Mouse (Mus musculus): ENCODE data around the gene Tas1r3. TPM values are rescaled to one million over a fixed set of nuclear protein-coding genes. Genes with fewer than 3 reads are reported as not detected.

The Tas1r3 gene
- total and polyA plus RNA-seq, 3 experiments, result 0.62 to 54.9 (median 1.1) TPM

GRCm38 (mm10) chr4:155831205-155831766 lies 31.9 kb downstream of the Tas1r3 start, which contains the start of gene Aurkaip1:
Aurkaip1 (plus strand) TSS chr4:155831272.
- peaks cover 0 to 10% of the 10 kb centered on the region in 2 experiments; a peak in 1 of 4 replicates for H3K4me1 ChIP-seq (ENCODE audit: control insufficient read depth in 1 of 2, insufficient read depth in 2 of 2, low read length in 2 of 2)
- H3K9me3 ChIP-seq (replicated peaks; ENCODE audit: insufficient read depth, low read length), result no peaks in the 10 kb centered on the region
- peak; percentile 98 for DNase-seq (ENCODE audit: low read depth, low spot score)
- H3K36me3 ChIP-seq (ENCODE audit: control insufficient read depth in 1 of 2, insufficient read depth in 2 of 2, low read length in 2 of 2), result peaks cover 0 to 7% of the 10 kb centered on the region in 2 experiments; a peak in 2 of 4 replicates
- H3K79me2 ChIP-seq (ENCODE audit: control insufficient read depth, insufficient read depth, low read length, poor library complexity), result peaks cover 15% of the 10 kb centered on the region
- peak within 1 kb of the TSS; percentile 84 to 90 for H3K4me3 ChIP-seq (ENCODE audit: control insufficient read depth in 1 of 2, insufficient read depth in 1 of 2, low read depth in 2 of 2, low read length in 2 of 2)
- H3K27me3 ChIP-seq (ENCODE audit: control insufficient read depth in 1 of 2, insufficient read depth in 2 of 2, low read length in 2 of 2), result no peaks in the 10 kb centered on the region
- H3K27ac ChIP-seq (ENCODE audit: control insufficient read depth, low read depth, low read length), result peak within 1 kb of the TSS; percentile 93
- TF ChIP-seq E2F4 (IDR thresholded peaks at IDR 0.05; ENCODE audit: borderline replicate concordance, low read depth, low read length), result 0 out of 2 replicates have a peak, but pooled peaks have one; percentile 26
- TF ChIP-seq ZMIZ1 (IDR thresholded peaks at IDR 0.05; ENCODE audit: low read depth, low read length), result no peak; the same call in 1 of the 2 replicates
- no peak for TF ChIP-seq CHD2 (IDR thresholded peaks at IDR 0.05; ENCODE audit: low read length)
- TF ChIP-seq MEF2A (IDR thresholded peaks at IDR 0.05; ENCODE audit: extremely low read depth, insufficient replicate concordance, low read depth, low read length, poor library complexity, severe bottlenecking), result no peak
- no peak for TF ChIP-seq ZKSCAN1 (IDR thresholded peaks at IDR 0.05; ENCODE audit: low read depth, low read length)
- peak; percentile 75 for TF ChIP-seq TCF12 (IDR thresholded peaks at IDR 0.05; ENCODE audit: low read depth, low read length)
- TF ChIP-seq MYC (IDR thresholded peaks at IDR 0.05; ENCODE audit: low read depth, low read length), result peak; percentile 85; the same call in 1 of the 2 replicates
- TF ChIP-seq MXI1 (IDR thresholded peaks at IDR 0.05; ENCODE audit: low read depth, low read length), result peak; percentile 82
- 0 out of 2 replicates have a peak, but pooled peaks have one; percentile 50 for TF ChIP-seq UBTF (IDR thresholded peaks at IDR 0.05; ENCODE audit: borderline replicate concordance, insufficient read depth, low read depth, low read length)
- peak; percentile 42; the same call in 1 of the 2 replicates for TF ChIP-seq RCOR1 (IDR thresholded peaks at IDR 0.05; ENCODE audit: low read depth, low read length)
- no peak for TF ChIP-seq MAFK (IDR thresholded peaks at IDR 0.05; ENCODE audit: borderline replicate concordance, low read depth, low read length)
- TF ChIP-seq POLR2A (IDR thresholded peaks at IDR 0.05; ENCODE audit: control insufficient read depth in 1 of 2, insufficient read depth in 1 of 2, low read depth in 1 of 2, low read length in 2 of 2, poor library complexity in 1 of 2), result peak; percentile 66 to 84
- TF ChIP-seq MAX (IDR thresholded peaks at IDR 0.05; ENCODE audit: low read length), result no peak; the same call in none of the 2 replicates
- TF ChIP-seq NELFE (IDR thresholded peaks at IDR 0.05; ENCODE audit: low read depth, low read length), result peak; percentile 88
- 0 out of 2 replicates have a peak, but pooled peaks have one; percentile 23 for TF ChIP-seq NRF1 (IDR thresholded peaks at IDR 0.05; ENCODE audit: insufficient read depth, low read depth, low read length, poor library complexity, severe bottlenecking)
- peak; percentile 79 for TF ChIP-seq TBP (IDR thresholded peaks at IDR 0.05; ENCODE audit: low read depth, low read length)
- 0 out of 2 replicates have a peak, but pooled peaks have one; percentile 15 for TF ChIP-seq USF1 (IDR thresholded peaks at IDR 0.05; ENCODE audit: low read depth, low read length)
- peak; percentile 29; the same call in 1 of the 2 replicates for TF ChIP-seq BHLHE40 (IDR thresholded peaks at IDR 0.05; ENCODE audit: borderline replicate concordance, low read depth, low read length)
- no peak; the same call in none of the 2 replicates for TF ChIP-seq POLR2AphosphoS2 (IDR thresholded peaks at IDR 0.05; ENCODE audit: low read length)
- no peak for TF ChIP-seq TAL1 (IDR thresholded peaks at IDR 0.05; ENCODE audit: low read length)
- TF ChIP-seq POLR2AphosphoS5 (IDR thresholded peaks at IDR 0.05; ENCODE audit: borderline replicate concordance, low read depth, low read length), result no peak
- peak; percentile 93 for TF ChIP-seq ELF1 (IDR thresholded peaks at IDR 0.05; ENCODE audit: low read depth, low read length)
- no peak for TF ChIP-seq ZC3H11A (IDR thresholded peaks at IDR 0.05; ENCODE audit: low read depth, low read length)
- TF ChIP-seq ETS1 (IDR thresholded peaks at IDR 0.05; ENCODE audit: low read depth, low read length), result peak; percentile 62
- peak; percentile 92 for TF ChIP-seq HCFC1 (IDR thresholded peaks at IDR 0.05; ENCODE audit: low read depth, low read length)
- TF ChIP-seq CTCF (IDR thresholded peaks at IDR 0.05 in 2 of 3, conservative IDR thresholded peaks at IDR 0.05 in 1 of 3; ENCODE audit: control insufficient read depth in 1 of 3, insufficient read depth in 1 of 3, low read depth in 2 of 3, low read length in 3 of 3, poor library complexity in 1 of 3, severe bottlenecking in 1 of 3), result peak; percentile 68 to 94 (median 90); a peak in 5 of 6 replicates
- peak; percentile 51 for TF ChIP-seq SMC3 (IDR thresholded peaks at IDR 0.05; ENCODE audit: low read depth, low read length)
- TF ChIP-seq SIN3A (IDR thresholded peaks at IDR 0.05; ENCODE audit: low read length), result peak; percentile 83
- peak; percentile 82; the same call in 1 of the 2 replicates for TF ChIP-seq MAZ (IDR thresholded peaks at IDR 0.05; ENCODE audit: low read depth, low read length)
- H3K9ac ChIP-seq (ENCODE audit: control insufficient read depth, low read depth, low read length, poor library complexity, severe bottlenecking), result peak within 1 kb of the TSS; percentile 88

All from MEL (cell line).